Mouse (Mus musculus) megakaryocyte, embryonic 14.5 days (primary cell): ENCODE measurements around the gene Foxo3. TPM values are rescaled to one million over a fixed set of nuclear protein-coding genes. Genes with fewer than 3 reads are reported as not detected.

Experiments
- H3K27me3 ChIP-seq: replicated peaks from 2 replicates; pipeline ENCODE3; 2012; ENCODE audit warnings: inconsistent platforms
- H3K36me3 ChIP-seq: replicated peaks from 2 replicates; pipeline ENCODE3; 2012; ENCODE audit warnings: low read length, inconsistent platforms, mixed read lengths
- H3K4me1 ChIP-seq: 2 replicates; pipeline ENCODE4 v1.6.1; 2012; ENCODE audit warnings: inconsistent platforms
- H3K4me3 ChIP-seq: replicated peaks from 2 replicates; pipeline ENCODE3; 2012; ENCODE audit warnings: moderate library complexity, mild to moderate bottlenecking, inconsistent platforms
- H3K9me3 ChIP-seq: 2 replicates; pipeline ENCODE4 v1.6.1; 2012; ENCODE audit warnings: inconsistent platforms
- FLI1 ChIP-seq: IDR thresholded peaks from 2 replicates; pipeline ENCODE4 v1.6.1; 2012; ENCODE audit warnings: low read length, inconsistent platforms, mixed read lengths
- GATA1 ChIP-seq: IDR thresholded peaks from 3 replicates; pipeline ENCODE4 v1.6.1; 2012; ENCODE audit warnings: mixed read lengths, low read length, inconsistent platforms, borderline replicate concordance
- polyA plus RNA-seq: library from polyadenylated mRNA; stranded (reverse); fragments of >175 nt; gene quantifications from 2 replicates; pipeline ENCODE4 v1.2.3, GENCODE M21; 2012; ENCODE audit warnings: low replicate concordance; ENCODE audit not compliant: insufficient read depth

Foxo3 gene
- polyA plus RNA-seq, 1 experiment = 14.8 TPM

DNA sequence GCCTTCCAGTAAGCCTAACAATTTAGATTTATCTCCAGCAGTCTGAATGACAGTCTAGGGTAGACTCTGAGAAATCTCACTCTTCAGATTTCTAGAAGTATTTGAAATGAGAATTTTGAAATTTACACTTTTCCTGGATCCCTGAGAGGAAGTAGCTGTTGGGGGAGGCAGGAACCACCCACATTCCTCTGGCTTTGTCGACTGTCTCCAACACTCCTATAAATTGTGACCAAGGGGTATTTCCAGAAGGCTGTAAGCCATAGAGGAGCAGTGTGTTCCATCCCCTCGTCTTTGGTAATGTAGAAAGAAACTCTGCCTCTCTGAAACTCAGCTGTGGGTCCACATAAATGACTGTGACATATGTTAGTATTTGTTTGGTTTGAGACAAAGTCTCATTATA is 132.4 kb downstream of the Foxo3 start:
- H3K36me3 ChIP-seq = no peaks in the 10 kb centered on the region
- no peak for TF ChIP-seq GATA1
- TF ChIP-seq FLI1 = no peak
- H3K4me1 ChIP-seq = peaks cover 16% of the 10 kb centered on the region

DNA sequence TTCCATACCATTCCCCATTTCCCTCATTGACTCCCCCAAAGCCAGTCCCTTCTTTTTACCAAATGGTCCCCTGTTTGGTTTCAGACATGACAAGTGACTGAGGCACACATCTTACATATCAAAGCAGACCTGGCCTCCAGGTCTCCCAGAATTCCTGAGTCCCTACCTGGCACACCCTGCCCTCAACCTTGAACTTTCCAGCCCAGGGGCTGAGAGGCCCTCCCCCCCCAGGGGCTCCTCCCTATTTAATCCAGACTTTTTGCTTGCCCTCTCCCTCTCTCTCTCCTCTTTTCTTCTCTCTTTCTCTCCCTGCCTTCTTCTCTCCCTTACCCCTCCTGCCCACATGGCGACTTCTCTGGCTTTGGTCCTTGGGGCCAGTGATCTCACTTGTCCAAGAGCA is 133.8 kb downstream of the Foxo3 start:
- peaks cover 16% of the 10 kb centered on the region for H3K4me1 ChIP-seq
- no peaks in the 10 kb centered on the region for H3K9me3 ChIP-seq
- no peaks in the 10 kb centered on the region for H3K36me3 ChIP-seq
- peaks cover 26% of the 10 kb centered on the region for H3K27me3 ChIP-seq
- H3K4me3 ChIP-seq = no peak overlapping the region
- TF ChIP-seq GATA1 (no peak), FLI1 (no peak)

More for the DNA sequence above, 132.4 kb downstream of the Foxo3 start:
- Histone ChIP-seq H3K4me3 (no peak overlapping the region), H3K9me3 (no peaks in the 10 kb centered on the region), H3K27me3 (peaks cover 33% of the 10 kb centered on the region)

DNA sequence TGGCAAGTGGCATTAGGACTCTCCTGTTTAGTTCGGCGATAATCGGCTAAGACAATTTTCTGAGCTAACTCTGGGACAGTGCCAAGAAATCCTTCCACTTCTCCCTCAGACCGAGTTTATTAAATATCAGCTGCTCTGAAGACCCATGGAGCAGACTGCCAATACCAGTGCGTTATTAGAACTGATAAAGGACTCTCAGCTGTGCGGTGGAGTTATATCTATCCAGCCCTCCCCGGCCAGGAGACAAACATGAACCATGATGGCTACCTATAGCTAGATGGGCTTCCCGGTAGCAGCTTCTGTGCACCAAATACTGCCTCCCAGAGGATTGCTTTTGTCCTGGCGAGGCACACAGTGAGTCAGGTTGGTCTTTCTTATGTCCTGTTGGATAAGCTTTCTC is 134.5 kb downstream of the Foxo3 start:
- Histone ChIP-seq H3K36me3 (no peaks in the 10 kb centered on the region), H3K4me1 (peaks cover 16% of the 10 kb centered on the region), H3K9me3 (no peaks in the 10 kb centered on the region), H3K4me3 (no peak overlapping the region), H3K27me3 (peaks cover 24% of the 10 kb centered on the region)
- TF ChIP-seq FLI1 = no peak
- no peak for TF ChIP-seq GATA1

DNA sequence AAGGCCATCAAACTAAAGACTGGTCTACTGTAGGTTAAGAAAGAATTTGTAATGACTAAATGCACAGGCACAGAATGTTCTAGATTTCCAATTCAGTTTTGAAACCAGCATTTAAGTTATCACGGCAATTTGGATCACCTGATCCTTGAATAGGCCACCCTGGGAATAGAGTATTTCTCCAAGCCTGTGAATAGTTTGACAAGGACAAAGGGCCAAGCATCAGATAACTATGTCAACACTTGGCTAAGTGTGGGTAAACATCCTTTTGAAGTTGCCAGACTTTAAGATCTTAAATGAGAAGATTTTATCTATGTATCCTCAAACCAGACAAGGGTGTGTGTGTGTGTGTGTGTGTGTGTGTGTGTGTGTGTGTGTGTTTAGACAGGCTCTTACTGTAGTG is 136.8 kb downstream of the Foxo3 start:
- H3K9me3 ChIP-seq = no peaks in the 10 kb centered on the region
- no peak for TF ChIP-seq FLI1
- TF ChIP-seq GATA1 = no peak
- H3K27me3 ChIP-seq = peaks cover 11% of the 10 kb centered on the region
- no peaks in the 10 kb centered on the region for H3K36me3 ChIP-seq
- H3K4me3 ChIP-seq = no peak overlapping the region
- H3K4me1 ChIP-seq = peaks cover 14% of the 10 kb centered on the region

DNA sequence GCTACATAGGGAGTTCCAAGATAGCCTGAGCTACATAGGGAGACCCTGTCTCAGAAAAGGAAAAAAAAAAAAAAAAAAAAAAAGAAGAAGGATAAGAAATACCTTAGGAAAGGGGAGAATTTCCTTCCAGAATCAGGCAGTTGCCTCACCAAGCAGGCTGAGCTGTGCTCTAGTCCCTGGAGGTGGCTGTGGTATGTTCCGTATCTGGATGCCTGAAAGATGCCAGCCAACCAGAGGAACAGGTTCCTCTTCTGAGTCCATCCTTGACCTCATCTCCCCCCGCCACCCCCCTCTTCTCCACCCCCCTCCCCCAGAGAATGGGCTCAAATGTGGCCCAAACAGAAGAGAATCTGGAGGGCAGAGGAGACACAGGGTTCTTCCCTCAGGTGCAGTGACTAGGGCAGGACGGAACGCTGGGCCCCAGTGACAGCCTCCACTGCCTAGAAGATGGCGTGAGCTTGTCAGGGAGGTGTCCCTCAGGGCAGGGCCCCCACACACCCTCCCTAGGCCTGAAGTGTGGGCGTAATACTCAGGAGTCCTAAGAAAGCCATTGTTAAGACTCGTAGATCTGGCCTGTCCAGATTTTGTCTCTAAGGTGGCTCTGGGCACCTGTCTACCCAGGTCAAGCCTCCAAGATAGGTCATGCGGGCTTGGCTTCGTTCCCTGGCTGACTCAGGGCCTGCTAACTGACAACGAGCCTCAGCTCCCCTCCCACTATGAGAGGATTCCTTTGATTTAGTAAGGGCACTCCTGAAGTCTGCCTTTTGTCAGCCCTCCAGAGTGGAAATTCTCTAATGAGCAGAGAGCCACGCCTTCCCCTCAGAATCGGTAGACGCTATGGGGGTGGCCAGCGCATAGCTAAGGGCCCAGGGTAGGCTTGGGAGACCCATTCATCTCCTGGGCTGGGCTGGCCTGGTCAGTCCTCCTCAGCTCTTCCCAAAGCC is 141.5 kb downstream of the Foxo3 start:
- TF ChIP-seq GATA1 = no peak
- TF ChIP-seq FLI1 = no peak
- H3K4me1 ChIP-seq = peaks cover 15% of the 10 kb centered on the region

More for the DNA sequence above, 141.5 kb downstream of the Foxo3 start:
- Histone ChIP-seq H3K9me3 (peaks cover 7% of the 10 kb centered on the region; the same call in 1 of the 2 replicates), H3K4me3 (no peak overlapping the region), H3K27me3 (no peaks in the 10 kb centered on the region), H3K36me3 (no peaks in the 10 kb centered on the region)

Other genes starting within 250 kb of the Foxo3 start
- 4.1 and 9.4 TPM in 2 replicates for gene Afg1l, start 201.8 kb upstream of the Foxo3 start, polyA plus RNA-seq
- gene Snx3, start 225.3 kb upstream of the Foxo3 start, polyA plus RNA-seq = 155 and 278 TPM in 2 replicates